Mouse (Mus musculus) heart, postnatal 4 days (tissue): ENCODE measurements around the gene Pam16. TPM values are rescaled to one million over a fixed set of nuclear protein-coding genes. Genes with fewer than 3 reads are reported as not detected.

Source experiments
- DNase-seq: peaks from one replicate; pipeline ENCODE4 v3.0.0; 2021
- total RNA-seq, 2 experiments: library from RNA; stranded (reverse); gene quantifications; 2 replicates each; pipeline ENCODE4 v1.2.3; 2021

Pam16 gene
- total RNA-seq, 2 experiments from 2014 or later = 89.5 to 92.6 TPM

DNA sequence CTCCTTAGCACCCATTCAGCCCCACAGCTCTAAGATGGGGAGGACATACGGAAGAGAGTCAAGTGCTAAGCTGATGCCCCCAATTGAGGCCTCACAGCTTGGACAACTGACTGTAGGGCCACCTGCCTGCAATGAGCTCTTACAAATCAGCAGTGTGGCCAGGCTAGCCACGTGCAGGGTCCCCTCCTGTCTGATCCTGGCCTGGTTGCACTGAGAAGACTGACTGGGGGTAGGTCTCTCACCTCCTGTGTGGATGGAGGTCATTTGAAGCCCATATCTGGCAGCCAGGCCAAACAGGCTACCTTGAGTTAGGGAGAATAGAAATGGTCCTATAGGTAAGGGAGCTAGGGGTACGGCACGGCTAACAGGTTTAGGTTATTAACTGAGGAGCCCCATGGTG is 21.1 kb upstream of the Pam16 start:
- DNase-seq = no peak

DNA sequence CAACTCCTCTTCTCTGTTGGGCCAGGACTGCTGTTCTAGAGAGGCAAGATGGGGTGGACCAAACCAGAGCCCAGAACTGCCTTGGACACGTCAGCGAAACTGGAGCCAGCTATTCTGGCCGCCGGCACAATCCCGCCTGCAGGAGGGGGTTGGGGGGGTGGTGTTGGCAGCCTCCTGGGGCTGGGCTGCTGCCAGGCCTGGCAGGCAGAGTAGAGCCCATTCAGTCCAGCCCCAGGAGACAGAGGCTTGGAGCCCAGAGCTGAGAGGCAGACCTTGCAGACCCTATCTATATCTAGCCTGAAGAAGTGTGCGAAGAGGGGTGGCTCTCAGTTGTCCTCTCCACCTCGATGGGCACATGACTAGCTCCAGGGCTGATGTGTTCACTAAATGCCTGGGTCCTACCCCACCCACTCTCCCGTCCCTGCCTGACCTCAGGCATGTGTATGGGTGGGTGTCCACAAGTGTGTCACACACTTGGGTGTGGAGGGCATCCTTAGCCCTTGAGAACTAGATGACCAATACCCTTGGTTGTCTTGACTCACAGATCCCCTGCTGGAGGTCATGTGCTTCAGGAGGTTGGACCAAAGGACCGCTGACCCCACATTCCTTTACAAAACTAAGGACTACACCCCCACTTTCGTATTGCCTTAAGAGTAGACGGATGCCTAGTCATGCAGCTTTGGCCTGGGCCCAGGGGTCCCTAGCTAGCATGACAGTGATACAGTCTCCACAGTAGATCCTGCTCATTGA is 19.1 kb upstream of the Pam16 start:
- peak; percentile 93 for DNase-seq

DNA sequence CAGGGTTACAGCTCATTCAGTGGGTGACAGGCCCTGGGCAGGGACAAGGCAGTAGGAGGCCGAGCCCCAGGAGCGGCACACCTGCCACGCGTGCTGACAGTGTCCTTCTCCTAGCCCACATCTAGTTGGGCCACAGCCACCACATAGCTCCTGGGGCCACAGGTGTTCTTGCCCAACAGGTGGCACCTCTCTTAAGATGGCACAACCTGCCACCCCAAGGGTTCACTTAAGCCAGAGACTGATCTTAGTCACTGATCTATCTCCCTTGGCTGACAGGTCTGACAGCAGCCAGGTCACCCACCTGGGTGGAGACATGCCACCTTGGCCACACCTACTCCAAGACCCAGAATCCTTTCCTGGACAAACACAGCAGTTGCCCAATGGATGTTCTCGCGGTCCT is 18.1 kb upstream of the Pam16 start:
- no peak for DNase-seq

DNA sequence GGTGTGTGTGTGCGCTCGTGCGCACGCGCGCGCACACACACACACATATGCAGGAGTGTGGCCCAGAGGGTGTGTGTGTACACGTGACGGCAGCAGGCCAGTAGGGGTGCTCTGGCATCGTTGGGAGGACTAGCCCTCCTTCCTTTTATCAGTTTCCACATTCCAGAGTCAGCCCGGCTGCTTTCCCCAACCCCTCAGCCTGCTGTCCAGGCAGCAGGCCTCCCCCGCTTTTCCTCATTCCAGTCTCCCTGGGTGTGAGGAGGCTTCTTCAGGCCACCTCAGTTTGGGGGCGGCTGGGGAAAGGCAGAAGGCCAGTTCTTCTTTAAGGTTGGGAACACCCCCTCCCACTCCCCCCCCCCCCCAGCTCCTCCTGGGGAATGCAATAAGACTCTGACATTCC is 17.4 kb upstream of the Pam16 start:
- DNase-seq = peak; percentile 84

DNA sequence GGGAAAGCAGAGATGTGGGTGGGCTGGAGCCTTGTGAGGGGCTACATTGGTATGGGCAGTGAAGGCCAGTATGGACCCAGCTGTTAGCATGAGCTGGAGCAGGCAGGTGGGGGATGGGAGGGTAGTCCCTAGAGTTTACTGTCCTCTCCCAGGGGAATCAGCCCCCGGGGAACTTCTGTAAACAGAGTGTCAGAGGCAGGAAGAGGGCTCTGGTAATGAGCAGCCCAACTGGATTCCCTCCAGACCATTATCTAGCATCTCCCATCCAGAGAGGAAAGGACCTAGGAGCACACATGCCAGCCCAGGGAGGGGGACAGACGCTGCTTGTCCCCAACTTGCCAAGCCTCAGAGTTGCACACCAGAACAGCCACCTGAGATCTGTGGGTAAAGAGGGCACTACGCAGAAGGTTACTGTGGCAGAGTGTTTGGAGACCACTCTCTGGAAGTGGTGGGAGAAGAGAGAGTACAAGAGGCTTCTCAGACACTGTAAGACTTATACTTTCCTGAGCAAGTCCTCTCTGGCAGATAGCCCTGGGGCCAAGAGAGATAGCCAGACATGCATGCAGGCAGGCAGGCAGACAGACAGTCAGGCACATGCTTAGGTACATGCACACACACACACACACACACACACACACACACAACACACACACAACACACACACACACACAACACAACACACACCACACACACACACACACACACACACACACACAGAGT is 16.5 kb upstream of the Pam16 start:
- DNase-seq = peak; percentile 47

DNA sequence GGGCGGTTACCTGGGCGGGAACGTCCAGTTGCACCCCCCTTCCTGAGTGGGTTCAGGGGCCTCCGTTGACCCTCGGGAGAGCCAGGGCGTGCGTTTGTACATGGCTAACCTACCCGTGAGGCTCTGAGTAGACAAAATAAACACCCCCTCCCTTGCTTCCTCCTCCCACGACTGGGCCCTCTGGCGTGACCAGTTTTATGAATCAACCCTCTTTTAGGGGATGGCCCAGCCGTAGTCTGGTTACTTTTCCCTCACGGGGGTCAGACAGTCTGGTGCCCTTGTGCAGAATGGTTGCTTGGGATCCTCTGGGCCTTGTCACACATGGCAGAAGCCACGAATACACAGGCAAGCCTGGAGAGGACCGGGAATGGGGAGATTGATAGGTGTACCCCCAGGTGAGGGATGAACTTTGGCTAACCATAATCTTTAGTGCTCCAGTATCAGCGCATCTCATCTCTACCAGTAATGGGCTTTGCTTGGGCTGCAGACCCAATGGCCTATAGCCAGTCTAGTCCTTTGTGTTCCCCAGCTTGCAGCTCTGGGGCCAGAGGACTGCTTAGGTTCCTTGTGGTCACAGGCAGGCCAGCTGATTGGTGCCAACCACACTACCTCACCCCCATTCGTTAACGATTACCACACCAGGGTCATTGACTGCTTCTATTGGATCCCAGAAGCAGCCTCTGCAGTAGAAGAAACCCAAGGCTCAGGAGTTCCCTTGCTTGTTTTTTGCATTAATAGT is 15.6 kb upstream of the Pam16 start:
- DNase-seq = no peak

DNA sequence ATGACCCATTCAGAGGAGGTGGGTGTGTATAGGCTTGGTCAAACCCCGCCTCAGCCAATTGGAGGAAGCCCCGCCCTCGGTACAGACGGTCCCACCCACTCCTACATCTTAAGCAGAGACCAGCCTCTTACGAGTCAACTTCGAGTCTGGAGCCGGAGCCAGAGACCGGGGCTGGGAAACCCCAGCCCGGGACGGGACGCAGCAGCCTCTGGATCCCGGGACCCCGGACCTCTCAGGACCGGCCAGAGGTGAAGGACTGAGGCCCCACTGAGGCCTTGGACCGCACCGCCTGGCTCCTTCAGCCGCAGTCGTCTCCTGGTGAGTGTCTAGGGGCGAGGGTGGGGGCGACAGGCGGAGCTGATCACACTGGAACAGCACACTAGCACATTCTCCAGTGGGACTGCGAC is 15.0 kb upstream of the Pam16 start, which contains the start of the genes Vasn and Dnaja3:
Gene Vasn, plus strand, starts transcription at position 111 of the 407 bp plus-strand sequence.
Gene Dnaja3, plus strand, starts transcription at position 159 of the 407 bp plus-strand sequence.
- DNase-seq = peak; percentile 91

DNA sequence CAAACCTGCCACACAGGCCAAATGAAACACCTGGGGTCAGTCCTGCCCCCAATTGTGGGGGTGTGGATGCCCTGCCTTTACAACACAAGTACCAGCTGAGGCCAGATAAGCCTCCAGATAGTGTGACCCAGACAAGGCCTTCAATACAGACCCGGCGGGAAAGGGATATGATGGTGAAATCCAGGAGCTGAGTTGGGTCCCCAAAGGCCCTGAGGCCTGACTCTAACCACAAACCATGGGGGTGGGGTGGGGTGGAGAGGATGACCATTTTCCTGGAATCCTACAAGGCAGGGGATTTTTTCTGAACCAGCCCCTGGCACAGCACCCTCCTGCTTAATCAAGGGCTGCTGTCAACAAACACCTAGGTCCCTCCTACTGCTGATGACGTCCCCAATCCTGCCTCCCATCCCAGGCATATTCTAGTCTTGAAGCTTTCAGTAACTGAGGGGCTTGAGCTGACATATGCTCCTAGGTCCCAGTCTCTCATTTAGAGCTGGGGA is 14.2 kb upstream of the Pam16 start:
- DNase-seq = no peak

DNA sequence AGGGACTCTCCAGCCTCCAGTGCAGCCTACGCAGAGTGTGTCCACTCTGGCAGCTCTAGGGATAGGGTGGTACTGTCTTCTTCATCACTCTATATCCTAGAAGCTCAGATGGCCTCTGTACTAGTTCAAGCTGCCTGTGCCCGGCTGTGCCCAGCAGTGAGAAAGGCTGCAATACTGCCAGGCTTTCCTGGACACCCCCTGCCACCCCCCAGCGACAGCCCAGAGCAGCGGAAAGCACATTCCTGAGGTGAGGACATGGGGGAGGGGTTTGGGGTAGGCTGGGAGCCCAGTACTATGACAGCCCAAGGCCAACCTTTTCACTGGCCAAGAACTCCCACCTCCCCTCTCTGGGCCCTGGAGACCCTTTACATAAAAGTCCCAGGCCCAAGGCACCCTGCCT is 11.0 kb upstream of the Pam16 start:
- DNase-seq = no peak

DNA sequence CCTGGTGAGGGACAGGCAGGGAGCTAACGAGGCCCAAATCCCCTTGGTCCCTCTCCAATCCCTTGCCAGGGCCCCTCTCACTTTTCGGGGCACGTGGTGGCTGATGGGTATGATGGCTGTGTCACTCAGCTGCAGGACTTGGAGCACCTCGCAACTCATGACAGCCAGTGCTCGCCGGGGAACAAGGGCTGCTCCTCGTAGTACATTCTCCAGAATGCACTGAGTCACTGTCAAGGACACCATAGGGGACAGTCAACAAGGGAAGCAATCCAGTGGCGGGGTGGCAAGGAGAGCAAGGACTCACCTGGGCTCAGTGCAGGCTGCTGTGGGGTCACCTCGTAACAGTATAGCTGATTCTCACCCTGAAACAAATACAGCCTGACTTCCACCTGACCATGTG is 9.9 kb upstream of the Pam16 start:
- DNase-seq = no peak

DNA sequence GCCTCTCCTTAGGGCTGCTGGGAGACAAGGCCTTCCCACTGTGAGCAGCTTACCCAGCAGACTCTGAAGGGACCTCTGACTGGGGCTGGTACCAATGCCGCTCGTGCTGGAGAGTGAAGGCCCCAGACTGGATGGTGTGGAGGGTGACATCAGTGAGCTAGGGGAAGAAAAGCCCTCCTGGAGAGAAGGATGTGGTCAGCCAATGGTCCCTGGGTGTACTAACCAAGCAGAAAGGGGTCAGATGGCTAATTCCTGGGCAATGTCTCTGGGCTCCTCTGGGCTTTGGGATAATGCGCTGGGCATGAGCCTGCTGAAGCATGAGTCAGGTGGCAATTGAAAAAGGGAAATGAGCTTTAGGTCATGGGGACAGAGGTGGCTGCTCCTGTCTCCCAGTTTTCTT is 8.9 kb upstream of the Pam16 start:
- DNase-seq = no peak

DNA sequence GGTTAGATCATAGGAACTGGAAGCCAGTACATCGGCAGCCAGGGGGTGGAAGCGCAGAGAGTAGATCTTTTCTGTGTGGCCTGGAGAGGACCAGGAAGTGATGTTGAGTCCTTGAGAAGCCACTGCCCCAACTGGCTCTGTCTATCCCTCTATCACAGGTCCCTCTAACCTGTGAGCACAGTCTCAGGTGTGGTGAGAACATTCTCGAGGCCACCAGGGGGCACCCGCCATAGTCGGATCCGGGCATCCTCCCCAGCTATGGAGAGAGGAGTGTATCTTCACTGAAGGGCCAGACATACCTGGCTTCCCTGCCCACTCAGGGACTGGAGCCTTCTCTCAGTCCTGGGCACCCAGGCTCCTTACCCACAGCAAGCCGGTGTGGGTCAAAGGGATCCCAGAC is 7.3 kb upstream of the Pam16 start:
- DNase-seq = peak; percentile 59

DNA sequence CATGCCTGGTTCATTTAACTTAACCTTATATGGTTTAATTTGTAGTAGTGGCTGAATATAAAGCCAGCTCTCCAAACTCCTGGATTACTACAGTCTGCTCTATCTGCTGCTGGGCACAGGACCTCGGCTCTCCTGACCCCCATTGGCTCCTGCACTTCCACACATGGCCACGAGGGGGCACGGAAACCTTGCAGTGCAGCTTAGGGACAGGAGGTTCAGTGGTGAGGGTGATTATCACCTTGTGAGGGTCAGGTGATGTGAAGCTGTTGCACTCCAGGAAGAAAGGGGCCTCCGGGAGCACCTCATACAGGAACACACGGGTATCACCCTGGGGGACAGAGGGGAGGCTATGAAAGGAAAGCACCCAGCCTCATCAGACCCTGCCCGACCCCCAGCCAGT is 5.2 kb upstream of the Pam16 start:
- DNase-seq = peak; percentile 94

DNA sequence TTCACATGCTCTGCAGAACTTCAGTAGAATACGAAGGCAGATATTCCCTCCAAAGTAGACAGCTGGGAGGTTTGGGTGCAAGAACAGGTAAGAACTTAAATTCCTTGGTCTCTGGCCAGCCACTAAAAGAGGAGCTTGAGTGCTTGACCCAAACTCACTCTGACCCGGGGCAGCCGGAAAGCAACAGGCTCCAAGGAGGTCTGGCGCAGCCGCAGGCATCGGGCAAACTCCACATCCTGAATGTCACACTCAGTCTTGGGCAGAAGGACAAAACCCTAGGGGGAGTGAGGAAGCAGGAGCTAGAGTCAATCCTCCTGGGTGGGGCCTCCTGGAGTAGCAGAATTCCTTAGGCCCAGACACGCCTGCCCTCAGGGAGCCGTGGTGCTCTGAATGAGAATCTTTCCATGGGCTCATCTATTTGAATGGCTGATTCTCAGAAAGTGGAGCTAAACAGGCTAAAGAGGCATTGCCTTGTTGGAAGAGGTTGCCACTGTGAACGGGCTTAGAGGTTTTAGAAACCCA is 4.2 kb upstream of the Pam16 start:
- DNase-seq = no peak

DNA sequence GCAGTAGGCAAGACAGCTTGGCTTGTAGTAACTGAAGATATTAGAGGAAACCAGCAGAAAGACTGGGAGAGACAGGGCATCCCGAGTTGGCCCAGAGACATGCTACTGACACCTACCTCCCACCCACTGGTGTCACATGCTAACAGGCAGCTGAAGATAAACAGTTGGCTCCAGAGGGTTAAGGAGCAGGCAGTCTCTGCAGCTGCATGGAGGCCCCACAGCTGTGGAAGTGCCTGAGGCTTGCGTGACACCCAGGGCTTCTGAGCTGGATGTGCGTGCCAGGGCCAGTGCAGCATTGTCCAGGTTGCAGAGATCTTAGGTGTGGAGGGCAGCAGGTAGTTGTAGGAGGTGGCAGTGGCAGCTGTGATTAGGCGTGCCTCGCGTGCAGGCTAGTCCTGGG is 2.3 kb upstream of the Pam16 start:
- DNase-seq = no peak

DNA sequence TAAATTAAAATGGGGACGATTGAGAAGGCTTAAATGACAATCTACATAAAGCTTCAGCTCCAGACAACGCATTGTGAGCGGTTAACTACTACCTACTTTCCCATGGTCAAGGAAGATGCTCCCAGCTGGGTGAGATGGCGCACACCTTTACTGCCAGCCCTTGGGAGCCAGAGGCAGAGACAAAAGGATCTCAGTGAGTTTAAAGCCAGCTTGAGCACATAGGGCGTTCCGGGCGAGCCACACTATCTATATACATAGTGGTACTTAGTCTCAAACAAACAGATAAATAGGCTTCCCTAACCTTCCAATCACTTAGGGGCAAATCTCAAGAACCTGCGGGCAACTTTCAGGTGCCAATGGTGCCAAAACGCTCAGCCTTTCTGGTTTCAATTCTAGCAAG is 714 bp downstream of the Pam16 start:
- no peak for DNase-seq

DNA sequence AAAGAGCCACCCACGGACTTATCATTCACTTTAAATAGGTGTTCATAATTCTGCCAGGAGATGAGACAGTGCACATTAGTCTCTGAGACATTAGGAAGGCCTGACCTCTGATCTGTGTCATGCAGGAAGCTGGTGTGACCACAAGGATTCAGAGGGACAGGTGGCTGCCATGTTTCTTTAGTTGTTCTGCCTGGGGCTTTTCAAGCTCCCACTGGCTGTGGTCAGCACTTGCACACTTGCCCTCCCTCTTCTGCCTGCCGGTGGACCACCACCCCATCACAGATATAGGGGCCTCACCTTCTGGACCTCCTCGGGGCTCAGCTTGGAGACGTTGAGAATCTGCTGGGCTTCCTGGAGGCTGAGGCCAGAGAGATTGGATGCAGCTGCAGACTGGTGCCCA is 8.0 kb downstream of the Pam16 start:
- DNase-seq = no peak

DNA sequence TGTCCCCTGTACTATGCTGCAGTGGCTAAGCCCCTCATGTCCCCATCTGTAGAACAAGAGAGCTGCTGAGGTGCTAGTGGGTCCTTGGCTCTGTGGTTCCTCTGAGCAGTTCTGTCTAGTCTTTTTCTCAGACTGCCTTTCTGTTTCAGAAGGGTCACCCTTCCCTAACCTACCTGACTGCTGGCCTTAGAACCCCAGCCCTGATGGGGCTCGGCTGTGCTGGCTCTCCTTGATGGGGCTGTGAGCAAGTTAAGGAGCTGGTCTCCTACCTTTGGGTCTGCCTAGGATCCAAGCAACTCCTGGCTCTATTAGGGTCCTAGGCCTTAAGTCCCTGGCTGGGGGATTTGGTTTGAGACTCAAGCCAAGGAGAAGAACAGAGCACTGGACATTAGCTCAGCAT is 9.5 kb downstream of the Pam16 start:
- no peak for DNase-seq

DNA sequence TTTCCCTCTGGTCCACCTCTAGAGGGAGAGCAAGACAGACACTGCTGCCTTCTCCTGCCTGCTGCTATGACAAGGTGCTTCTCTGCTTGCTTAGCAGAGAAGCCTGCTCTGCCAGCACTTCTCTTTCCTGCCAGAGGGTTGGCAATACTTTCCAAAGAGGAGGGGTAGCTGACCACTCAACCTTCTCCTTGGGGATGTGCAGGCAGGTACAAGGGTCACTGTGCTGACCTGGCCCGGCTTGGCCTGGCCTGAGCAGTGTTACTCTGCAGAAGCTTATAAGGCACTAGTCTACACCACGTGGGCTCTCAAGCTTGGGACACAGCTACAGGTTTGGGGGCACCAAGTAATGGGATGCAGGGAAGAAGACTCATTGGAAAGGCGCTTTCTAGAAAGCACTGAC is 10.1 kb downstream of the Pam16 start:
- DNase-seq = no peak

DNA sequence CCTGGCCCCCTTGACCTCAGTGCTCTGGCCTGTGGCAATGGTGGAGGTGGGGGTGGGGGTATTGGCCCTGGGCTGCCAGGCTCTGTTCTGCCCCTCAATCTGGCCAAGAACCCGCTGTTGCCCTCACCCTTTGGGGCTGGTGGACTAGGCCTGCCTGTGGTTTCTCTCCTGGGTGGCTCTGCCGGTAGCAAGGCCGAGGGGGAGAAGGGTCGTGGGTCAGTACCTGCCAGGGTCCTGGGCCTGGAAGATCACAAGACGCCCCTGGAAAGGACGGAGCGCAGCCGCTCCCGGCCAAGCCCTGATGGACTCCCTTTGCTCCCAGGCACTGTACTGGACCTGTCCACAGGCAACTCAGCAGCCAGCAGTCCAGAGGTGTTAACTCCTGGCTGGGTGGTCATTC is 11.1 kb downstream of the Pam16 start:
- no peak for DNase-seq

DNA sequence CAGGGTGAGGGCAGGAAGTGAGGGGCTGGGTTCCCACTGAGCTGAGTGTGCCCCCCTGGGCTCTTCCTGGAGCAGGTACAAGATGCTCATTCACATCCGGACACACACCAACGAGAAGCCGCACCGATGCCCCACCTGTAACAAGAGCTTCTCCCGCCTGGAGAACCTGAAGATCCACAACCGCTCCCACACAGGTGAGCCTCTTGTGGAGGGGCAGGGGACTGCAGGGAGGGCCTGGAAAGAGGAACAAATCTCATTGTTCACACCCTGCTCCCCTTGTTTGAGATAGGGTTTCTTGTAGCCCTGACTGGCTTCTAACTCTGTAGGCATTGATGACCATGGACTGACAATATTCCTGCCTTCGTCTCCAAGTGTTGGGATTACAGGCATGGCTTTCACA is 13.1 kb downstream of the Pam16 start:
- no peak for DNase-seq

DNA sequence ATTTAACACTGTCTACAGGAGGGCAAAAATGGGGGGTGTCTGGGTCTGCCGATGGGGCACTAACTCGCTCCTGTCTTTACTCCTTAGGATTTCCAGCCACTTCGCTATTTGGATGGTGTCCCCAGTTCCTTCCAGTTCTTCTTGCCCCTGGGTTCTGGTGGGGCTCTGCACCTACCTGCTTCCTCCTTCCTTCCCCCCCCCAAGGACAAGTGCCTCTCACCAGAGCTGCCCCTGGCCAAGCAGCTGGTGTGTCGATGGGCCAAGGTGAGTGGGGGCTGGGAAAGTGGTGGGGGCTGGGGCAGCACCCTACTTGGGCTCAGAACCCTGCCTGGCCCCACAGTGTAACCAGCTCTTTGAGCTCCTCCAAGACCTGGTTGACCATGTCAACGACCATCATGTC is 13.6 kb downstream of the Pam16 start:
- DNase-seq = no peak

DNA sequence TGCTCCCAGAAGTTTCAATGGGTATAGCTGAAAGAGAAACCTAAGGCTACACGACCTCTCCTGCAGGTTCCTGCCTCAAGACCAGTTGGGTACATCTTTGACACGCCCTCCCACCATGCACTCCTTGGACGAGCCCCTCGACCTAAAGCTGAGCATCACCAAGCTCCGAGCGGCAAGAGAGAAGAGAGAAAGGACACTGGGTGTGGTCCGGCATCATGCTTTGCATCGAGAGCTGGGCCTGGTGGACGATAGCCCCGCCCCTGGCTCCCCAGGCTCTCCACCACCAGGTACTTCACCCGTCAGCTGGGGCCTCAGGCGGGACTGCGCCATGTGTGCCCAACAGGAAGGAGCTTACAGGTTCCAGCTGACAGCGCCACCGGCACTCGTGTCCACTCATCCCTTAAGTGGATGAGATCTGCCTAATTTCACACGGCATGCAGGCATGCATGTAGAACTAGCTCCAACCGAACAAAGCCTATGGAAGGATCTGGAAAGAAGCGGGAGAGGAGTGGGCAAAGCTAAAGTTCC is 16.2 kb downstream of the Pam16 start:
- no peak for DNase-seq
